Mouse (Mus musculus) embryonic facial prominence, embryonic 14.5 days (tissue): ENCODE data around the gene Plcz1. TPM values are rescaled to one million over a fixed set of nuclear protein-coding genes. Genes with fewer than 3 reads are reported as not detected.

Source experiments
- ATAC-seq: fragments of 200-750 bp; cut with Nextera tagmentation; 2 replicates; pipeline ENCODE4 v1.8.0; 2017; ENCODE audit warnings: low read depth, moderate number of reproducible peaks, moderate TSS enrichment
- DNase-seq: peaks from one replicate; pipeline ENCODE4 v3.0.0-alpha.2; 2015; ENCODE audit warnings: low spot score
- H3K27ac ChIP-seq: fragments of 300-500 bp; sonication (generic); replicated peaks from 2 replicates; pipeline ENCODE4 v1.5.1; 2014; ENCODE audit warnings: low read depth, mild to moderate bottlenecking, low read length, moderate library complexity
- H3K27me3 ChIP-seq: fragments of 300-500 bp; sonication (generic); replicated peaks from 2 replicates; pipeline ENCODE4 v1.6.1; 2014; ENCODE audit warnings: low read length; ENCODE audit not compliant: control insufficient read depth, insufficient read depth
- H3K36me3 ChIP-seq: fragments of 300-500 bp; sonication (generic); 2 replicates; pipeline ENCODE4 v1.6.1; 2014; ENCODE audit warnings: low read length, mixed read lengths; ENCODE audit not compliant: control insufficient read depth, insufficient read depth
- H3K4me1 ChIP-seq: fragments of 300-500 bp; sonication (generic); 2 replicates; pipeline ENCODE4 v1.6.1; 2014; ENCODE audit warnings: antibody characterized with exemption, low read length; ENCODE audit not compliant: control insufficient read depth, insufficient read depth
- H3K4me2 ChIP-seq: fragments of 300-500 bp; sonication (generic); 2 replicates; pipeline ENCODE4 v1.6.1; 2014; ENCODE audit warnings: low read depth, mild to moderate bottlenecking, low read length, moderate library complexity, mixed read lengths
- H3K4me3 ChIP-seq: fragments of 300-500 bp; sonication (generic); 2 replicates; pipeline ENCODE4 v1.5.1; 2014; ENCODE audit warnings: low read depth, mild to moderate bottlenecking, low read length
- H3K9ac ChIP-seq: fragments of 300-500 bp; sonication (generic); 2 replicates; pipeline ENCODE4 v1.6.1; 2014; ENCODE audit warnings: low read depth, mild to moderate bottlenecking, low read length, moderate library complexity, mixed read lengths
- H3K9me3 ChIP-seq: fragments of 300-500 bp; sonication (generic); 2 replicates; pipeline ENCODE4 v1.6.1; 2016; ENCODE audit warnings: low read length; ENCODE audit not compliant: control insufficient read depth
- WGBS: fragments of 180-500 bp; shearing (Covaris S2); extraction: QIAGEN DNeasy Blood & Tissue Kit; methylation state at CpG from one replicate; pipeline ENCODE4 v1.1.7; 2014; 5-methylcytosine and 5-hydroxymethylcytosine counted together
- polyA plus RNA-seq: library from polyadenylated mRNA; unstranded; fragments of >200 nt; fragmentation: Nextera tagmentation; extraction: Ambion mirVana; gene quantifications from 2 replicates; pipeline ENCODE4 v1.2.1, GENCODE M21; 2014

The Plcz1 gene
- polyA plus RNA-seq, 1 experiment from 2014 or later = 0.19 TPM

- no peak overlapping the region for H3K9ac ChIP-seq
- H3K27ac ChIP-seq = no peak overlapping the region
- no peaks in the 10 kb centered on the region for H3K4me1 ChIP-seq
- H3K9me3 ChIP-seq = no peaks in the 10 kb centered on the region
- ATAC-seq (no peak), DNase-seq (peak; percentile 12)
- H3K36me3 ChIP-seq = no peaks in the 10 kb centered on the region
- H3K4me3 ChIP-seq = no peak overlapping the region
- no peaks in the 10 kb centered on the region for H3K27me3 ChIP-seq
- no peak overlapping the region for H3K4me2 ChIP-seq
- 55% methylated on average over 6 of the region's 6 CpGs for WGBS
Measured at GRCm38 (mm10) chr6:139966684-139967083, 74.6 kb downstream of the Plcz1 start.

- no peaks in the 10 kb centered on the region for H3K36me3 ChIP-seq
- no peak for ATAC-seq
Measured at GRCm38 (mm10) chr6:139964895-139965294, 76.4 kb downstream of the Plcz1 start.

GRCm38 (mm10) chr6:139963775-139964174 is 77.5 kb downstream of the Plcz1 start:
- H3K9ac ChIP-seq = no peak overlapping the region
- DNase-seq (peak; percentile 29), ATAC-seq (no peak)
- no peaks in the 10 kb centered on the region for H3K9me3 ChIP-seq
- no peak overlapping the region for H3K4me2 ChIP-seq
- H3K4me1 ChIP-seq = no peaks in the 10 kb centered on the region
- no peaks in the 10 kb centered on the region for H3K27me3 ChIP-seq
- H3K4me3 ChIP-seq = no peak overlapping the region
- 32% methylated on average over 3 of the region's 3 CpGs for WGBS
- no peak overlapping the region for H3K27ac ChIP-seq
- no peaks in the 10 kb centered on the region for H3K36me3 ChIP-seq

More at GRCm38 (mm10) chr6:139964895-139965294, 76.4 kb downstream of the Plcz1 start:
- no peak for DNase-seq
- Histone ChIP-seq H3K9ac (no peak overlapping the region), H3K4me3 (no peak overlapping the region), H3K4me2 (no peak overlapping the region), H3K9me3 (no peaks in the 10 kb centered on the region), H3K27ac (no peak overlapping the region), H3K4me1 (no peaks in the 10 kb centered on the region), H3K27me3 (no peaks in the 10 kb centered on the region)
- 90% methylated on average over 3 of the region's 3 CpGs for WGBS

DNA sequence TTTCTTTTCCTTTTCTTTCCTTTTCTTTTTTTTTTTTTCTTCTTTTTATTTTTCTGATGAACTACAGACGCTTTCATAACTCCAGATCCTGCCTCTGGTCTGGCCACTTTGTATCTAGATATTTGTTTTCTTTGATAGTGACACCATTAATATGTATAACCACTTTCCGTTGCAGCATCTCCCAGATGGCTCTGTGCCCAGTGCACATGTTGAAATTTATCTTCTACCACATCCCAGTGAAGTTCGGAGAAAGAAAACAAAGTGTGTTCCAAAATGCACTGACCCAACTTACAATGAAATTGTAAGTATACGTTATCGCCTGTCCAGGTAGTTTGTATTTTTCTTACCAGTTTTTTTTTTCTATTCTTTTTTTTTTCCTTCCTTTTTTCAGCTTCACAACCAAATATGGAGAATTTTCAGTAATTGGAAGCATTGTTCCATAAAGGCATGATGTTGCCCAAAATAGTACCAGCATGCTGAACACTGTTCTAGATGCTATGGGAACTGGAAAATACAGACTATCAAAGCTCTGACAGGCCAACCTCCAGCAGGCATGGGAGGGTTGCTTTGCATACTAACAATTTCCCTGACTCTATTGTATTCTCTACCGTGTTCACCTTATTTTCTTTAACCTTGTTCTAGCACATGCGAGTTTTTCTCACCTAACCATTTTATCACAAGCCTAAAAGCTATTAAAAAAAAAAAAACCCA is 83.6 kb downstream of the Plcz1 start:
- Histone ChIP-seq H3K4me2 (no peak overlapping the region), H3K4me3 (no peak overlapping the region), H3K36me3 (no peaks in the 10 kb centered on the region), H3K27me3 (no peaks in the 10 kb centered on the region), H3K27ac (no peak overlapping the region), H3K9ac (no peak overlapping the region), H3K4me1 (no peaks in the 10 kb centered on the region), H3K9me3 (no peaks in the 10 kb centered on the region)
- 52% methylated on average over 7 of the region's 7 CpGs for WGBS
- ATAC-seq (no peak), DNase-seq (peak; percentile 25)

GRCm38 (mm10) chr6:139953596-139953995 is 87.7 kb downstream of the Plcz1 start:
- no peaks in the 10 kb centered on the region for H3K4me1 ChIP-seq
- H3K4me3 ChIP-seq = no peak overlapping the region
- no peaks in the 10 kb centered on the region for H3K36me3 ChIP-seq
- WGBS = 84% methylated on average over 12 of the region's 12 CpGs
- H3K9ac ChIP-seq = no peak overlapping the region
- DNase-seq (no peak), ATAC-seq (no peak)
- H3K27ac ChIP-seq = no peak overlapping the region
- no peaks in the 10 kb centered on the region for H3K9me3 ChIP-seq
- no peak overlapping the region for H3K4me2 ChIP-seq
- no peaks in the 10 kb centered on the region for H3K27me3 ChIP-seq

DNA sequence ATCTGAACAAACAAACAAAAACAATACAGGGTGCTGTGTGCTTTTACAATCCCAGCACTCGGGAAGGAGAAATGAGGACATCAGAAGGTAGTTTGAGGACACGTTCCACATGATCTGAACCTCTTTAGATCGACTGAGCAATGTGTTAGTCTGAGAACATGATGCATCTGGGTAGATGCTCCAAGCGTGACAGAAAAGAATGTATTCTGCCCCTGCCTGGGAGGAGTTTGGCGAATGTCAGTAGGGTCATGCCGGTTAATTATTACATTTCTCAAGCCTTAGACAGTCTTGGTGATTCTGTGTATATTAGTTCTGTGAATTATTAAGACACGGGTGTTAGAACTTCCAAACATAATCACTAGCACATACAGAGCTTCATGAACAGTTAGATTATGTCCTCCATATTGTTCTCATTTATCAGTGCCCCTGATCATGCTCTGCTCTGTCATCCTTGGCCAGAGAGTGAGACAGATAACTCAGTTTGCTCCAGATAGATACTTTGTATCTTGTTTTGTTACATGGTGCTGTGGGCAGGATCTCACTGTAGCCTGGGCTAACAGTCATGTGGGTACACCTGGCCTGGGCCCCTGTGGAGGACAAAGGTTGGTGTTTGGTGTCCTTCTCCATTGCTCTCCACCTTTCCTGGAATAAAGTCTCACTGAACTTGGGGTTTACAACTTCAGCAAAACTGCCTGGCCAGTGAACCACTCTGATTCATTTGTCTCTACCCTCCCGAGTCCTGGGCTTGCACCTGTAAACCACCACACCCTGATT is 94.0 kb downstream of the Plcz1 start:
- ATAC-seq = no peak
- Histone ChIP-seq H3K9ac (no peak overlapping the region), H3K36me3 (no peaks in the 10 kb centered on the region), H3K4me1 (no peaks in the 10 kb centered on the region), H3K9me3 (0 out of 2 replicates have a peak, but pooled peaks cover 3% of the 10 kb centered on the region), H3K4me3 (no peak overlapping the region), H3K4me2 (no peak overlapping the region), H3K27ac (no peak overlapping the region), H3K27me3 (no peaks in the 10 kb centered on the region)
- DNase-seq = no peak
- 88% methylated on average over 8 of the region's 8 CpGs for WGBS

Other genes with a start within 250 kb of the Plcz1 start
- gene Capza3, start 205 bp downstream of the Plcz1 start, polyA plus RNA-seq = not detected in 2 replicates